Mouse (Mus musculus) liver, embryonic 14.5 days (tissue): Measurements from ENCODE around the gene Aldh1b1. TPM values are rescaled to one million over a fixed set of nuclear protein-coding genes. Genes with fewer than 3 reads are reported as not detected.

Experiments used
- ATAC-seq: fragments of 200-750 bp; cut with Nextera tagmentation; 2 replicates; pipeline ENCODE4 v1.8.0; 2017; ENCODE audit warnings: moderate number of reproducible peaks, mild to moderate bottlenecking, moderate library complexity; ENCODE audit not compliant: insufficient read depth
- DNase-seq, 3 experiments: peaks; one replicate each; pipeline ENCODE4 v3.0.0-alpha.2; 2012 to 2013; ENCODE audit warnings: low read depth in 3 of 3, low spot score in 3 of 3
- H3K27ac ChIP-seq: fragments of 300-500 bp; sonication (generic); 2 replicates; pipeline ENCODE4 v1.5.1; 2014; ENCODE audit warnings: moderate library complexity, mild to moderate bottlenecking, control low read depth, inconsistent platforms
- H3K27me3 ChIP-seq: fragments of 300-500 bp; sonication (generic); 2 replicates; pipeline ENCODE4 v1.6.1; 2014; ENCODE audit warnings: mild to moderate bottlenecking, low read length, moderate library complexity; ENCODE audit not compliant: control insufficient read depth, insufficient read depth
- H3K36me3 ChIP-seq: fragments of 300-500 bp; sonication (generic); replicated peaks from 2 replicates; pipeline ENCODE4 v1.6.1; 2014; ENCODE audit warnings: low read depth; ENCODE audit not compliant: control insufficient read depth, insufficient read depth
- H3K4me1 ChIP-seq, 2 experiments: fragments of 200-500 bp in 1 of 2; fragments of 300-500 bp in 1 of 2; sonication (generic) in 1 of 2; replicated peaks; 2 replicates each; pipeline ENCODE4 v1.6.1; 2012 to 2014; ENCODE audit warnings: antibody characterized with exemption in 1 of 2, inconsistent platforms in 1 of 2, low read length in 1 of 2; ENCODE audit not compliant: control insufficient read depth in 2 of 2, insufficient read depth in 2 of 2
- H3K4me2 ChIP-seq: fragments of 300-500 bp; sonication (generic); 2 replicates; pipeline ENCODE4 v1.6.1; 2014; ENCODE audit warnings: low read depth, mild to moderate bottlenecking, control low read depth, moderate library complexity
- H3K4me3 ChIP-seq, 2 experiments: fragments of 200-500 bp in 1 of 2; fragments of 300-500 bp in 1 of 2; sonication (generic) in 1 of 2; 2 replicates each; pipeline ENCODE4 v1.5.1; 2012 to 2014; ENCODE audit warnings: low read depth in 2 of 2, low read length in 2 of 2, mild to moderate bottlenecking in 2 of 2, control low read depth in 1 of 2, inconsistent platforms in 1 of 2, moderate library complexity in 1 of 2; ENCODE audit not compliant: insufficient read depth in 1 of 2
- H3K9ac ChIP-seq: fragments of 300-500 bp; sonication (generic); replicated peaks from 2 replicates; pipeline ENCODE4 v1.6.1; 2014; ENCODE audit warnings: mild to moderate bottlenecking, control low read depth, moderate library complexity
- H3K9me3 ChIP-seq: fragments of 300-500 bp; sonication (generic); 2 replicates; pipeline ENCODE4 v1.6.1; 2016; ENCODE audit warnings: low read length, mixed read lengths; ENCODE audit not compliant: control insufficient read depth
- CTCF ChIP-seq: IDR thresholded peaks from 2 replicates; pipeline ENCODE4 v1.5.1; 2016; ENCODE audit warnings: antibody characterized with exemption, low read depth, control low read depth
- EP300 ChIP-seq: IDR thresholded peaks from 2 replicates; pipeline ENCODE4 v1.6.1; 2016; ENCODE audit warnings: antibody characterized with exemption, low read depth
- whole genome bisulfite sequencing: fragments of 180-500 bp; shearing (Covaris S2); extraction: QIAGEN DNeasy Blood & Tissue Kit; methylation state at CpG from one replicate; pipeline ENCODE4 v1.1.7; 2014; ENCODE audit not compliant: insufficient replicate concordance; 5-methylcytosine and 5-hydroxymethylcytosine counted together
- polyA plus RNA-seq, 2 experiments: library from polyadenylated mRNA; depleted of rRNA in 1 of 2; stranded (reverse) in 1 of 2; unstranded in 1 of 2; fragments of >200 nt; fragmentation: Nextera tagmentation in 1 of 2; extraction: Ambion mirVana in 1 of 2; gene quantifications; 2 replicates each; pipeline versions ENCODE4 v1.2.1 to v1.2.3; 2012 to 2014

Aldh1b1 gene
- polyA plus RNA-seq (2012; rRNA removed) (26.8 and 30.5 TPM in 2 replicates), polyA plus RNA-seq (2014; fragmentation: Nextera tagmentation; extraction: Ambion mirVana) (23.4 and 28.3 TPM in 2 replicates)

GRCm38 (mm10) chr4:45798964-45799363 lies at the start of gene Aldh1b1:
Aldh1b1 (plus strand) TSS chr4:45799022.
- Histone ChIP-seq H3K4me1 (peaks cover 0 to 1% of the 10 kb centered on the region in 2 experiments; a peak in 2 of 4 replicates), H3K27me3 (no peaks in the 10 kb centered on the region; the same call in 1 of the 2 replicates), H3K27ac (no peak within 1 kb of the TSS), H3K4me3 (peak within 1 kb of the TSS; percentile 49 to 57), H3K36me3 (no peaks in the 10 kb centered on the region), H3K4me2 (peak within 1 kb of the TSS; percentile 57), H3K9ac (peak within 1 kb of the TSS; percentile 27), H3K9me3 (no peaks in the 10 kb centered on the region)
- WGBS = 1% methylated on average over 26 of the region's 26 CpGs
- peak; percentile 60; the same call in 1 of the 2 replicates for ATAC-seq
- no peak for TF ChIP-seq EP300
- TF ChIP-seq CTCF = no peak
- peak in 1 of 3 experiments; percentile 34 for DNase-seq

GRCm38 (mm10) chr4:45749449-45749848 lies 49.4 kb upstream of the Aldh1b1 start:
- no peak overlapping the region for H3K9ac ChIP-seq
- DNase-seq = no peak
- WGBS = 43% methylated on average over 10 of the region's 10 CpGs

GRCm38 (mm10) chr4:45750477-45750876 lies 48.3 kb upstream of the Aldh1b1 start:
- 61% methylated on average over 6 of the region's 6 CpGs for WGBS
- H3K4me3 ChIP-seq = no peak overlapping the region
- ATAC-seq = no peak

More at GRCm38 (mm10) chr4:45749449-45749848, 49.4 kb upstream of the Aldh1b1 start:
- H3K9me3 ChIP-seq = no peaks in the 10 kb centered on the region
- peaks cover 3 to 17% of the 10 kb centered on the region in 2 experiments for H3K4me1 ChIP-seq
- no peak overlapping the region for H3K4me2 ChIP-seq
- H3K27me3 ChIP-seq = no peaks in the 10 kb centered on the region
- H3K27ac ChIP-seq = no peak overlapping the region
- H3K4me3 ChIP-seq = no peak overlapping the region
- no peak for ATAC-seq
- TF ChIP-seq EP300 (no peak), CTCF (no peak)
- no peaks in the 10 kb centered on the region for H3K36me3 ChIP-seq

GRCm38 (mm10) chr4:45753211-45753809 lies 45.5 kb upstream of the Aldh1b1 start:
- DNase-seq (no peak), ATAC-seq (no peak)
- Histone ChIP-seq H3K4me2 (no peak overlapping the region), H3K27ac (no peak overlapping the region), H3K9me3 (no peaks in the 10 kb centered on the region), H3K4me1 (no peaks in the 10 kb centered on the region; a peak in 1 of 4 replicates), H3K9ac (no peak overlapping the region), H3K4me3 (no peak overlapping the region), H3K27me3 (no peaks in the 10 kb centered on the region), H3K36me3 (no peaks in the 10 kb centered on the region)
- WGBS = 30% methylated on average over 6 of the region's 6 CpGs
- TF ChIP-seq CTCF (no peak), EP300 (no peak)

More at GRCm38 (mm10) chr4:45750477-45750876, 48.3 kb upstream of the Aldh1b1 start:
- no peak for DNase-seq
- Histone ChIP-seq H3K4me2 (no peak overlapping the region), H3K27ac (no peak overlapping the region), H3K9me3 (no peaks in the 10 kb centered on the region), H3K36me3 (no peaks in the 10 kb centered on the region), H3K27me3 (no peaks in the 10 kb centered on the region), H3K9ac (no peak overlapping the region), H3K4me1 (peaks cover 0 to 9% of the 10 kb centered on the region in 2 experiments; a peak in 3 of 4 replicates)
- no peak for TF ChIP-seq EP300
- no peak for TF ChIP-seq CTCF

GRCm38 (mm10) chr4:45754171-45754570 lies 44.7 kb upstream of the Aldh1b1 start:
- Histone ChIP-seq H3K9me3 (no peaks in the 10 kb centered on the region), H3K36me3 (no peaks in the 10 kb centered on the region), H3K4me3 (no peak overlapping the region), H3K9ac (no peak overlapping the region), H3K4me1 (no peaks in the 10 kb centered on the region; a peak in 1 of 4 replicates), H3K27ac (no peak overlapping the region), H3K4me2 (no peak overlapping the region), H3K27me3 (no peaks in the 10 kb centered on the region)
- TF ChIP-seq CTCF (no peak), EP300 (no peak)
- WGBS = 60% methylated on average over 4 of the region's 4 CpGs
- no peak for DNase-seq
- no peak for ATAC-seq
